ENCODE assay signal across 20 mouse cellular contexts in genomic region chr3:145701945-145702344, GRCm38 (mm10). TPM values are rescaled to one million over a fixed set of nuclear protein-coding genes. Genes with fewer than 3 reads are reported as not detected.
DNase-seq lines count a peak whose midpoint lies in the region; ATAC-seq and TF ChIP-seq lines count a peak whose summit lies in the region.
"Had no signal": no experiment of that assay in that cellular context is flagged by ENCODE, and none has a peak within 500 bp of the region (broad histone marks: within the 10 kb centered on the region; RNA-seq: fewer than 3 reads in every experiment).

No protein-coding gene starts in this region.

- TF ChIP-seq CTCF in midbrain, postnatal 0 days (IDR thresholded peaks at IDR 0.05): no peak

- no peak overlapping the region for H3K4me3 ChIP-seq in forebrain, embryonic 11.5 days (ENCODE audit: low read depth, low read length)
- H3K4me3 ChIP-seq in forebrain, embryonic 15.5 days: no peak overlapping the region
- no peak overlapping the region for H3K4me3 ChIP-seq in midbrain, embryonic 13.5 days (replicated peaks)
- no peak overlapping the region for H3K4me3 ChIP-seq in midbrain, postnatal 0 days (ENCODE audit: low read depth, low read length)
- no peak overlapping the region for H3K4me3 ChIP-seq in liver, embryonic 12.5 days

- peaks cover 3% of the 10 kb centered on the region; the same call in 1 of the 2 replicates for H3K4me1 ChIP-seq in forebrain, embryonic 11.5 days (replicated peaks; ENCODE audit: control insufficient read depth, insufficient read depth, low read length)
- 0 out of 2 replicates have a peak, but pooled peaks cover 3% of the 10 kb centered on the region for H3K4me1 ChIP-seq in forebrain, embryonic 15.5 days
- peaks cover 9% of the 10 kb centered on the region; the same call in 1 of the 2 replicates for H3K4me1 ChIP-seq in midbrain, embryonic 13.5 days (replicated peaks)
- no peaks in the 10 kb centered on the region for H3K4me1 ChIP-seq in midbrain, postnatal 0 days (ENCODE audit: insufficient read depth, low read length)
- 0 out of 2 replicates have a peak, but pooled peaks cover 4% of the 10 kb centered on the region for H3K4me1 ChIP-seq in liver, embryonic 12.5 days

- H3K4me2 ChIP-seq in forebrain, embryonic 11.5 days (ENCODE audit: low read depth, low read length, severe bottlenecking): no peak overlapping the region
- H3K4me2 ChIP-seq in forebrain, embryonic 15.5 days (replicated peaks): no peak overlapping the region
- H3K4me2 ChIP-seq in midbrain, embryonic 13.5 days (replicated peaks): no peak overlapping the region
- no peak overlapping the region for H3K4me2 ChIP-seq in midbrain, postnatal 0 days (ENCODE audit: low read depth, low read length, poor library complexity, severe bottlenecking)
- no peak overlapping the region for H3K4me2 ChIP-seq in liver, embryonic 12.5 days

- 82% methylated on average over 6 of the region's 6 CpGs for WGBS in forebrain, embryonic 11.5 days
- WGBS in forebrain, embryonic 15.5 days: 85% methylated on average over 6 of the region's 6 CpGs
- WGBS in midbrain, embryonic 13.5 days: 83% methylated on average over 6 of the region's 6 CpGs
- WGBS in midbrain, postnatal 0 days: 80% methylated on average over 6 of the region's 6 CpGs
- WGBS in liver, embryonic 12.5 days (ENCODE audit: insufficient replicate concordance): 64% methylated on average over 6 of the region's 6 CpGs

- H3K27ac ChIP-seq in forebrain, embryonic 11.5 days (ENCODE audit: low read depth, low read length): no peak overlapping the region
- H3K27ac ChIP-seq in forebrain, embryonic 15.5 days (replicated peaks): no peak overlapping the region
- no peak overlapping the region for H3K27ac ChIP-seq in midbrain, embryonic 13.5 days
- H3K27ac ChIP-seq in midbrain, postnatal 0 days (ENCODE audit: low read depth, low read length): no peak overlapping the region
- H3K27ac ChIP-seq in liver, embryonic 12.5 days: no peak overlapping the region
- H3K27ac ChIP-seq: liver, embryonic 14.5 days had no signal

- no peak for DNase-seq in forebrain, embryonic 11.5 days (ENCODE audit: low spot score)
- DNase-seq in midbrain, postnatal 0 days (ENCODE audit: low spot score): no peak
- DNase-seq in adrenal gland, postnatal 10 days: no peak
- DNase-seq in adrenal gland, postnatal 25 days: no peak
- no peak for DNase-seq in layer of hippocampus, postnatal 10 days (ENCODE audit: low spot score in 2 of 2)
- DNase-seq: adrenal gland, adult 2 months; B cell, adult 2 months; cerebellum, postnatal 14 days; heart, postnatal 14 days; kidney, postnatal 10 days; layer of hippocampus, postnatal 36 days; spleen, adult 18-20 months; thymus, adult 18-20 months had no signal

- H3K9ac ChIP-seq in forebrain, embryonic 11.5 days (ENCODE audit: low read length): no peak overlapping the region
- H3K9ac ChIP-seq in forebrain, embryonic 15.5 days (replicated peaks): no peak overlapping the region
- H3K9ac ChIP-seq in midbrain, embryonic 13.5 days (replicated peaks): no peak overlapping the region
- no peak overlapping the region for H3K9ac ChIP-seq in midbrain, postnatal 0 days (replicated peaks; ENCODE audit: low read length, poor library complexity, severe bottlenecking)
- H3K9ac ChIP-seq in liver, embryonic 12.5 days: no peak overlapping the region
- H3K9ac ChIP-seq: liver, embryonic 14.5 days had no signal

- H3K36me3 ChIP-seq in forebrain, embryonic 11.5 days (ENCODE audit: control insufficient read depth, insufficient read depth, low read length): no peaks in the 10 kb centered on the region
- no peaks in the 10 kb centered on the region for H3K36me3 ChIP-seq in forebrain, embryonic 15.5 days
- H3K36me3 ChIP-seq in midbrain, embryonic 13.5 days: no peaks in the 10 kb centered on the region
- H3K36me3 ChIP-seq in midbrain, postnatal 0 days (ENCODE audit: insufficient read depth, low read length): no peaks in the 10 kb centered on the region
- H3K36me3 ChIP-seq in liver, embryonic 12.5 days: no peaks in the 10 kb centered on the region

- H3K9me3 ChIP-seq in forebrain, embryonic 11.5 days (ENCODE audit: control insufficient read depth, low read length): no peaks in the 10 kb centered on the region
- H3K9me3 ChIP-seq in forebrain, embryonic 15.5 days: no peaks in the 10 kb centered on the region
- no peaks in the 10 kb centered on the region for H3K9me3 ChIP-seq in midbrain, embryonic 13.5 days
- no peaks in the 10 kb centered on the region for H3K9me3 ChIP-seq in midbrain, postnatal 0 days (ENCODE audit: low read length)
- no peaks in the 10 kb centered on the region for H3K9me3 ChIP-seq in liver, embryonic 12.5 days (replicated peaks)

- peak; percentile 46; the same call in 1 of the 2 replicates for ATAC-seq in forebrain, embryonic 11.5 days (replicated peaks; ENCODE audit: low FRiP score)
- ATAC-seq in forebrain, embryonic 15.5 days (replicated peaks): no peak
- 0 out of 2 replicates have a peak, but pooled peaks have one; percentile 56 for ATAC-seq in midbrain, embryonic 13.5 days
- no peak for ATAC-seq in midbrain, postnatal 0 days (ENCODE audit: low FRiP score)
- peak; percentile 68; the same call in 1 of the 2 replicates for ATAC-seq in liver, embryonic 12.5 days
- ATAC-seq: inflammation-experienced regulatory T-cells, adult 6 months had no signal

- H3K27me3 ChIP-seq in forebrain, embryonic 11.5 days (ENCODE audit: control insufficient read depth, insufficient read depth, low read length): no peaks in the 10 kb centered on the region
- H3K27me3 ChIP-seq in forebrain, embryonic 15.5 days: no peaks in the 10 kb centered on the region
- peaks cover 10% of the 10 kb centered on the region for H3K27me3 ChIP-seq in midbrain, embryonic 13.5 days
- no peaks in the 10 kb centered on the region for H3K27me3 ChIP-seq in midbrain, postnatal 0 days (ENCODE audit: insufficient read depth, low read length)
- peaks cover 7% of the 10 kb centered on the region; the same call in 1 of the 2 replicates for H3K27me3 ChIP-seq in liver, embryonic 12.5 days (replicated peaks)

RNA-seq across cellular contexts. Expression of gene Ccn1, which starts 52.2 kb away (rescaled TPM):
- polyA plus RNA-seq in forebrain, embryonic 11.5 days (2014; fragmentation: Nextera tagmentation; extraction: Ambion mirVana): 36.7 and 39.2 TPM in 2 replicates
- polyA plus RNA-seq in forebrain, embryonic 15.5 days (2015; fragmentation: Nextera tagmentation; extraction: Ambion mirVana): 27.2 and 30.1 TPM in 2 replicates
- polyA plus RNA-seq in midbrain, embryonic 13.5 days (2015; fragmentation: Nextera tagmentation; extraction: Ambion mirVana): 8.5 and 10.2 TPM in 2 replicates
- total RNA-seq in midbrain, postnatal 0 days (2014; rRNA removed): 3.8 and 4.9 TPM in 2 replicates
- polyA plus RNA-seq in midbrain, postnatal 0 days (2015; fragmentation: Nextera tagmentation; extraction: Ambion mirVana): 5.3 and 5.6 TPM in 2 replicates
- polyA plus RNA-seq in liver, embryonic 12.5 days (2016; fragmentation: Nextera tagmentation; extraction: Ambion mirVana): 11.1 and 11.3 TPM in 2 replicates
- 10 to 100 TPM; 18.6 to 47.5 TPM for total RNA-seq in adrenal gland, postnatal 10 days (2021)
- 5.5 and 10.6 TPM in 2 replicates for total RNA-seq in adrenal gland, postnatal 25 days (2021)
- 1 to 10 TPM; 6.1 to 6.8 TPM for total RNA-seq in layer of hippocampus, postnatal 10 days (2021)
- total RNA-seq: granulocyte monocyte progenitor cell, adult 5-6 weeks had no signal
- polyA plus RNA-seq: inflammation-experienced regulatory T-cells, adult 6 months had no signal

RNA-seq across cellular contexts. Expression of gene Ddah1, which starts 56.5 kb away (rescaled TPM):
- polyA plus RNA-seq in forebrain, embryonic 11.5 days (2014; fragmentation: Nextera tagmentation; extraction: Ambion mirVana): 71.2 and 84.3 TPM in 2 replicates
- 162 and 170 TPM in 2 replicates for polyA plus RNA-seq in forebrain, embryonic 15.5 days (2015; fragmentation: Nextera tagmentation; extraction: Ambion mirVana)
- 61.3 and 69.2 TPM in 2 replicates for polyA plus RNA-seq in midbrain, embryonic 13.5 days (2015; fragmentation: Nextera tagmentation; extraction: Ambion mirVana)
- 162 and 163 TPM in 2 replicates for total RNA-seq in midbrain, postnatal 0 days (2014; rRNA removed)
- polyA plus RNA-seq in midbrain, postnatal 0 days (2015; fragmentation: Nextera tagmentation; extraction: Ambion mirVana): 203 and 209 TPM in 2 replicates
- polyA plus RNA-seq in liver, embryonic 12.5 days (2016; fragmentation: Nextera tagmentation; extraction: Ambion mirVana): 31.9 and 36.4 TPM in 2 replicates
- 10 to 100 TPM; 11.0 to 13.7 TPM for total RNA-seq in adrenal gland, postnatal 10 days (2021)
- 1.5 and 1.6 TPM in 2 replicates for total RNA-seq in adrenal gland, postnatal 25 days (2021)
- 10 to 100 TPM; 83.9 to 84.1 TPM for total RNA-seq in layer of hippocampus, postnatal 10 days (2021)
- total RNA-seq: granulocyte monocyte progenitor cell, adult 5-6 weeks; megakaryocyte, adult 5-6 weeks had no signal

Comparison
In these comparisons a context has a peak if more than half of its experiments do, and no peak if none do; other contexts are left out.
1. ATAC-seq: peak in forebrain, embryonic 11.5 days (single experiment), midbrain, embryonic 13.5 days (single experiment) and liver, embryonic 12.5 days (single experiment); none in forebrain, embryonic 15.5 days (single experiment) and midbrain, postnatal 0 days (single experiment).